Mouse (Mus musculus): ENCODE results near the gene 4930523C07Rik.
A peak's percentile ranks its signal among the peaks of the same experiment; 100 is the strongest.

The 4930523C07Rik gene

GRCm38 (mm10) chr1:160061725-160062366 lies 17.7 kb downstream of the 4930523C07Rik start:
- peaks cover 2% of the 10 kb centered on the region; the same call in 1 of the 2 replicates for H3K9me3 ChIP-seq (ENCODE audit: low read length)
- no peak overlapping the region for H3K4me3 ChIP-seq (replicated peaks; ENCODE audit: low read length)
- H3K4me1 ChIP-seq (replicated peaks; ENCODE audit: low read depth, low read length): no peaks in the 10 kb centered on the region
- H3K27me3 ChIP-seq (ENCODE audit: insufficient read depth, low read length): peaks cover 3% of the 10 kb centered on the region; the same call in 1 of the 2 replicates
- TF ChIP-seq NANOG (IDR thresholded peaks at IDR 0.05; ENCODE audit: borderline replicate concordance, low read length) (no peak), CTCF (conservative IDR thresholded peaks at IDR 0.05; ENCODE audit: low read length) (peak; percentile 88)
- no peaks in the 10 kb centered on the region for H3K36me3 ChIP-seq (ENCODE audit: insufficient read depth, low read length)

DNA sequence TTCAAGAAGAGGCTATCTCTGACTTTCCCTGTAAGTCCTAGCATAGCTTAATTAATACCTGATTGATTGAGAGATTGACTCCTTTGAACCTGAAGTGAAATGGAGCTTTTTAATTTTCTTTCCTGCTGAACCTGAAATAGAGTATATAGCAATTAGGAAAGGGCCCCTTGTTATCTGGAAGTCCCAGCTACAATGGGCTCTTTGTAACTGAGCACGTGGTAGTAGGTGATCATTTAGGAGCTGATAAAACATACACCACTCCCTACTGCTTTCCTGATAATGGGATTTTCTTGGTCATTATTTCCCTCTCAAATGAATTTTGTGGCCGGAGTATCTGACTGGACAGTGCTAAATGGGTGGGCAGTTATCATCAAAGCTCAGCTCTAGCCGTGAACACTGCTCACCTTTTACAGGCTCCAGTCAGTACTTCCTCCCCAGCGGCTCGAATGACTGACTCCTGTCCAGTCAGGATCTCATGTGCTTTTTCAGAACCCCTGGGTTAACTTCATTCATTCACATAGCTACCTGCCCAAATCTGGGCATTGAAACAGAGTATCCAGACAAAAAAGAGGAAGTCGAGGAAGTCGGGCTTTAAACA lies 20.5 kb downstream of the 4930523C07Rik start:
- H3K27me3 ChIP-seq (ENCODE audit: insufficient read depth, low read length): peaks cover 3% of the 10 kb centered on the region; the same call in 1 of the 2 replicates
- H3K9me3 ChIP-seq (ENCODE audit: low read length): peaks cover 3% of the 10 kb centered on the region; the same call in 1 of the 2 replicates
- no peaks in the 10 kb centered on the region for H3K36me3 ChIP-seq (ENCODE audit: insufficient read depth, low read length)
- no peak overlapping the region for H3K4me3 ChIP-seq (replicated peaks; ENCODE audit: low read length)
- no peaks in the 10 kb centered on the region for H3K4me1 ChIP-seq (replicated peaks; ENCODE audit: low read depth, low read length)
- TF ChIP-seq CTCF (conservative IDR thresholded peaks at IDR 0.05; ENCODE audit: low read length) (no peak), NANOG (IDR thresholded peaks at IDR 0.05; ENCODE audit: borderline replicate concordance, low read length) (no peak), POU5F1 (IDR thresholded peaks at IDR 0.05; ENCODE audit: borderline replicate concordance, low read length) (no peak)

GRCm38 (mm10) chr1:160078882-160079661 lies 34.9 kb downstream of the 4930523C07Rik start:
- no peak overlapping the region for H3K4me3 ChIP-seq (replicated peaks; ENCODE audit: low read length)
- H3K27me3 ChIP-seq (ENCODE audit: insufficient read depth, low read length): no peaks in the 10 kb centered on the region
- no peaks in the 10 kb centered on the region for H3K4me1 ChIP-seq (replicated peaks; ENCODE audit: low read depth, low read length)
- no peaks in the 10 kb centered on the region for H3K36me3 ChIP-seq (ENCODE audit: insufficient read depth, low read length)
- TF ChIP-seq POU5F1 (IDR thresholded peaks at IDR 0.05; ENCODE audit: borderline replicate concordance, low read length) (no peak), NANOG (IDR thresholded peaks at IDR 0.05; ENCODE audit: borderline replicate concordance, low read length) (no peak), CTCF (conservative IDR thresholded peaks at IDR 0.05; ENCODE audit: low read length) (no peak)
- no peaks in the 10 kb centered on the region for H3K9me3 ChIP-seq (ENCODE audit: low read length)

- TF ChIP-seq CTCF (conservative IDR thresholded peaks at IDR 0.05; ENCODE audit: low read length) (peak; percentile 73), NANOG (IDR thresholded peaks at IDR 0.05; ENCODE audit: borderline replicate concordance, low read length) (no peak)
- H3K36me3 ChIP-seq (ENCODE audit: insufficient read depth, low read length): no peaks in the 10 kb centered on the region
- no peaks in the 10 kb centered on the region for H3K9me3 ChIP-seq (ENCODE audit: low read length)
- H3K4me3 ChIP-seq (replicated peaks; ENCODE audit: low read length): no peak overlapping the region
- H3K4me1 ChIP-seq (replicated peaks; ENCODE audit: low read depth, low read length): no peaks in the 10 kb centered on the region
- H3K27me3 ChIP-seq (ENCODE audit: insufficient read depth, low read length): no peaks in the 10 kb centered on the region
These were observed 36.7 kb downstream of the 4930523C07Rik start for GRCm38 (mm10) chr1:160080800-160081436.

DNA sequence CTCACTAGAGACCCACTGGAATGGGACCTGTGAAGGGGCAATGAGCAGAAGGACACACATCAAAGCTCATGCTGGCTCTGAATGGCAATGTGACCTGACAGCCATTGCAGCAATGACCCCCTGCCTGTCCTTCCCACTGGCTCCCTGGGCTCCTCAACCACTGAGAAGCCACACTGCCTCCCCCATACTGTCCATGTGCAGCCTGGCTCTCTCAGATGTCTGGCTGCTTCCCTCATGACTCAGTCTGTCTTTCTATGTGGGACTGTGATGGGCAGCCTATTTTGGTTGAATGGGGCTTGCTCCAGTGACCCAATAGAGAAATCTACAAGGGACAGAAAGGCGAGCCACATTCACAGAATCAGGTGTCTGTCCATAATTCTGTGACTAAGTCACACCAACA lies 38.5 kb downstream of the 4930523C07Rik start:
- Histone ChIP-seq H3K36me3 (ENCODE audit: insufficient read depth, low read length) (no peaks in the 10 kb centered on the region), H3K4me1 (replicated peaks; ENCODE audit: low read depth, low read length) (no peaks in the 10 kb centered on the region), H3K9me3 (ENCODE audit: low read length) (no peaks in the 10 kb centered on the region), H3K27me3 (ENCODE audit: insufficient read depth, low read length) (no peaks in the 10 kb centered on the region), H3K4me3 (replicated peaks; ENCODE audit: low read length) (no peak overlapping the region)
- TF ChIP-seq NANOG (IDR thresholded peaks at IDR 0.05; ENCODE audit: borderline replicate concordance, low read length) (no peak), CTCF (conservative IDR thresholded peaks at IDR 0.05; ENCODE audit: low read length) (no peak), POU5F1 (IDR thresholded peaks at IDR 0.05; ENCODE audit: borderline replicate concordance, low read length) (no peak)

DNA sequence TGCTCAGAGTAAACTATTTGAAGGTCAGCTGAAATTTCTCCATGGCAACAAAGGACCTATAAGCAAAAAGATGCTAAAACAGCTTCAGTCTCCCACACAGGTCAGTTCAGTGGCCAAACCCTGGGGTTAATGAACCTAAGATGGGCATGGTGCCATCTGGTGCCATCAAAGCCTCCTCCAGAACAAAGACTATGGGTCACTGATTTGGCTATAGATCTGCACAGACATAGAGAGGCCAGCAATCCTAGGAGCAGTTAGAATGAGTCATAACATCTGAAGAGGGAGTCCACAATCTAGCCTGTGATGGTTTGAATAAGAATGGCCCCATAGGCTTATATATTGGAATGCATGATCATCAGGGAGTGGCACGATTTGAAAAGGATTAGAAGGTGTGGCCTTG lies 40.1 kb downstream of the 4930523C07Rik start:
- H3K27me3 ChIP-seq (ENCODE audit: insufficient read depth, low read length): no peaks in the 10 kb centered on the region
- H3K4me1 ChIP-seq (replicated peaks; ENCODE audit: low read depth, low read length): no peaks in the 10 kb centered on the region
- no peak overlapping the region for H3K4me3 ChIP-seq (replicated peaks; ENCODE audit: low read length)
- H3K9me3 ChIP-seq (ENCODE audit: low read length): no peaks in the 10 kb centered on the region
- H3K36me3 ChIP-seq (ENCODE audit: insufficient read depth, low read length): no peaks in the 10 kb centered on the region
- TF ChIP-seq POU5F1 (IDR thresholded peaks at IDR 0.05; ENCODE audit: borderline replicate concordance, low read length): no peak
- no peak for TF ChIP-seq NANOG (IDR thresholded peaks at IDR 0.05; ENCODE audit: borderline replicate concordance, low read length)
- TF ChIP-seq CTCF (conservative IDR thresholded peaks at IDR 0.05; ENCODE audit: low read length): no peak

DNA sequence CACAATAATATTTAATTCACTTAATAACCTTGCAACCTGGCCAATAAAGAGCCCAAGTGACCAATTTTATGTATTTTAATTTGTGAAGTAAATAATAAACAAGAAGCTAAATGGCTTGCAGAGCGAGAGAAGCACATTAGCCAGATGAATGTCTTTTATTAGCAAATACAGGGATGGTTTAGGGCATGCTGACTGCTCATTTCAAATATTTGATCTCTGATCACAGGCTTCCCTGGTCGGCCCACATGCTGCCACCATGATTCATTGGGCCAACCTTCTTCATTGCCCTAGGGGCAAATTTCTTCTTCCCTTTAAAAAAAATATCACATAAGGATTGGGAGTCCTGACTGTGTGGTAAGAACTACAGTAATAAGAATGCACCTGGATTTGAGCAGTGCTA lies 42.5 kb downstream of the 4930523C07Rik start:
- Histone ChIP-seq H3K9me3 (ENCODE audit: low read length) (no peaks in the 10 kb centered on the region), H3K4me1 (replicated peaks; ENCODE audit: low read depth, low read length) (no peaks in the 10 kb centered on the region), H3K36me3 (ENCODE audit: insufficient read depth, low read length) (no peaks in the 10 kb centered on the region), H3K4me3 (replicated peaks; ENCODE audit: low read length) (no peak overlapping the region), H3K27me3 (ENCODE audit: insufficient read depth, low read length) (no peaks in the 10 kb centered on the region)
- no peak for TF ChIP-seq NANOG (IDR thresholded peaks at IDR 0.05; ENCODE audit: borderline replicate concordance, low read length)
- no peak for TF ChIP-seq POU5F1 (IDR thresholded peaks at IDR 0.05; ENCODE audit: borderline replicate concordance, low read length)
- TF ChIP-seq CTCF (conservative IDR thresholded peaks at IDR 0.05; ENCODE audit: low read length): no peak

- Histone ChIP-seq H3K4me3 (replicated peaks; ENCODE audit: low read length) (no peak overlapping the region), H3K27me3 (ENCODE audit: insufficient read depth, low read length) (no peaks in the 10 kb centered on the region), H3K4me1 (replicated peaks; ENCODE audit: low read depth, low read length) (no peaks in the 10 kb centered on the region), H3K9me3 (ENCODE audit: low read length) (no peaks in the 10 kb centered on the region), H3K36me3 (ENCODE audit: insufficient read depth, low read length) (no peaks in the 10 kb centered on the region)
- TF ChIP-seq CTCF (conservative IDR thresholded peaks at IDR 0.05; ENCODE audit: low read length) (0 out of 2 replicates have a peak, but pooled peaks have one; percentile 14), POU5F1 (IDR thresholded peaks at IDR 0.05; ENCODE audit: borderline replicate concordance, low read length) (no peak), NANOG (IDR thresholded peaks at IDR 0.05; ENCODE audit: borderline replicate concordance, low read length) (no peak)
These were observed 55.6 kb downstream of the 4930523C07Rik start for GRCm38 (mm10) chr1:160099659-160100302.
